ENCODE assay signal across 20 mouse cellular contexts in genomic region chr5:64083447-64084359, GRCm38 (mm10). TPM values are rescaled to one million over a fixed set of nuclear protein-coding genes. Genes with fewer than 3 reads are reported as not detected.
DNase-seq lines count a peak whose midpoint lies in the region; ATAC-seq and TF ChIP-seq lines count a peak whose summit lies in the region.
"Had no signal": no experiment of that assay in that cellular context is flagged by ENCODE, and none has a peak within 500 bp of the region (broad histone marks: within the 10 kb centered on the region; RNA-seq: fewer than 3 reads in every experiment).

No protein-coding gene starts in this region.

- H3K9me3 ChIP-seq in midbrain, embryonic 11.5 days (ENCODE audit: control insufficient read depth, low read length), result no peaks in the 10 kb centered on the region
- H3K9me3 ChIP-seq in midbrain, postnatal 0 days (ENCODE audit: low read length), result no peaks in the 10 kb centered on the region
- H3K9me3 ChIP-seq: embryonic facial prominence, embryonic 15.5 days; forebrain, embryonic 10.5 days; heart, embryonic 13.5 days had no signal

- ATAC-seq in midbrain, embryonic 11.5 days (ENCODE audit: low FRiP score), result no peak
- ATAC-seq in midbrain, postnatal 0 days (ENCODE audit: low FRiP score), result no peak
- ATAC-seq in erythroblast, adult 5-6 weeks (replicated peaks; ENCODE audit: low FRiP score, poor library complexity, severe bottlenecking), result no peak
- ATAC-seq: liver, postnatal 0 days had no signal

- no peak for TF ChIP-seq CTCF in midbrain, postnatal 0 days (IDR thresholded peaks at IDR 0.05)
- TF ChIP-seq CTCF in brain, embryonic 14.5 days (IDR thresholded peaks at IDR 0.05; ENCODE audit: borderline replicate concordance, extremely low read depth, insufficient read depth, insufficient read length), result no peak

- H3K36me3 ChIP-seq in midbrain, embryonic 11.5 days (ENCODE audit: control insufficient read depth, insufficient read depth, low read length), result no peaks in the 10 kb centered on the region
- no peaks in the 10 kb centered on the region for H3K36me3 ChIP-seq in midbrain, postnatal 0 days (ENCODE audit: insufficient read depth, low read length)
- H3K36me3 ChIP-seq: embryonic facial prominence, embryonic 15.5 days; forebrain, embryonic 10.5 days; heart, embryonic 13.5 days had no signal

- no peak overlapping the region for H3K27ac ChIP-seq in midbrain, embryonic 11.5 days (ENCODE audit: low read depth, low read length)
- H3K27ac ChIP-seq in midbrain, postnatal 0 days (ENCODE audit: low read depth, low read length), result no peak overlapping the region
- H3K27ac ChIP-seq: embryonic facial prominence, embryonic 15.5 days; forebrain, embryonic 10.5 days; heart, embryonic 13.5 days had no signal

- no peaks in the 10 kb centered on the region for H3K27me3 ChIP-seq in midbrain, embryonic 11.5 days (ENCODE audit: control insufficient read depth, insufficient read depth, low read length)
- H3K27me3 ChIP-seq in midbrain, postnatal 0 days (ENCODE audit: insufficient read depth, low read length), result no peaks in the 10 kb centered on the region
- H3K27me3 ChIP-seq: embryonic facial prominence, embryonic 15.5 days had no signal

- DNase-seq in adrenal gland, adult 2 months, result peak; percentile 36
- no peak for DNase-seq in adrenal gland, adult 8-10 months
- peak; percentile 77 for DNase-seq in midbrain, embryonic 11.5 days (ENCODE audit: low spot score, missing footprints)
- no peak for DNase-seq in midbrain, postnatal 0 days (ENCODE audit: low spot score)
- DNase-seq in brain, embryonic 14.5 days (ENCODE audit: low read depth), result peak; percentile 24
- peak; percentile 67 for DNase-seq in retina, embryonic 14.5 days (ENCODE audit: low spot score)
- DNase-seq: adrenal gland, postnatal 25 days; cerebellum, adult 2 months; cerebellum, postnatal 36 days; kidney, adult 9 months; kidney, postnatal 25 days; left cerebral cortex, postnatal 4 days; liver; liver, postnatal 0 days; lung, postnatal 10 days; thymus, postnatal 14 days had no signal

- H3K4me1 ChIP-seq in midbrain, embryonic 11.5 days (ENCODE audit: control insufficient read depth, insufficient read depth, low read length), result no peaks in the 10 kb centered on the region
- no peaks in the 10 kb centered on the region for H3K4me1 ChIP-seq in midbrain, postnatal 0 days (ENCODE audit: insufficient read depth, low read length)
- H3K4me1 ChIP-seq: heart, embryonic 13.5 days had no signal

- TF ChIP-seq POLR2A in brain, embryonic 14.5 days (IDR thresholded peaks at IDR 0.05; ENCODE audit: borderline replicate concordance, extremely low read depth, insufficient read depth, insufficient read length, poor library complexity, severe bottlenecking), result no peak

- no peak overlapping the region for H3K9ac ChIP-seq in midbrain, embryonic 11.5 days (ENCODE audit: low read length)
- H3K9ac ChIP-seq in midbrain, postnatal 0 days (replicated peaks; ENCODE audit: low read length, poor library complexity, severe bottlenecking), result no peak overlapping the region
- H3K9ac ChIP-seq: embryonic facial prominence, embryonic 15.5 days; heart, embryonic 13.5 days; liver, postnatal 0 days had no signal

- no peak overlapping the region for H3K4me3 ChIP-seq in midbrain, embryonic 11.5 days (ENCODE audit: low read depth, low read length)
- no peak overlapping the region for H3K4me3 ChIP-seq in midbrain, postnatal 0 days (ENCODE audit: low read depth, low read length)
- H3K4me3 ChIP-seq: embryonic facial prominence, embryonic 15.5 days; forebrain, embryonic 10.5 days; heart, embryonic 13.5 days had no signal

- no peak overlapping the region for H3K4me2 ChIP-seq in midbrain, embryonic 11.5 days
- H3K4me2 ChIP-seq in midbrain, postnatal 0 days (ENCODE audit: low read depth, low read length, poor library complexity, severe bottlenecking), result no peak overlapping the region
- H3K4me2 ChIP-seq: embryonic facial prominence, embryonic 15.5 days; heart, embryonic 13.5 days had no signal

- 90% methylated on average over 15 of the region's 15 CpGs for WGBS in midbrain, embryonic 11.5 days
- 69% methylated on average over 15 of the region's 15 CpGs for WGBS in midbrain, postnatal 0 days

RNA-seq across cellular contexts. Expression of gene Pgm2, which starts 9.0 kb away (rescaled TPM):
- 10 to 100 TPM; 16.5 to 22.8 TPM for total RNA-seq in adrenal gland, adult 2 months (2021)
- polyA plus RNA-seq in adrenal gland, adult 2 months (2012; rRNA removed), result 4.3 TPM in 2 replicates
- total RNA-seq in adrenal gland, adult 8-10 months (2022), result 10 to 100 TPM; 14.6 to 27.4 (median 20.5) TPM
- 22.8 and 29.3 TPM in 2 replicates for polyA plus RNA-seq in midbrain, embryonic 11.5 days (2014; fragmentation: Nextera tagmentation; extraction: Ambion mirVana)
- 12.6 and 13.7 TPM in 2 replicates for total RNA-seq in midbrain, postnatal 0 days (2014; rRNA removed)
- 14.0 and 15.4 TPM in 2 replicates for polyA plus RNA-seq in midbrain, postnatal 0 days (2015; fragmentation: Nextera tagmentation; extraction: Ambion mirVana)
- 17.2 and 20.7 TPM in 2 replicates for polyA plus RNA-seq in brain, embryonic 14.5 days (2012; rRNA removed)
- 7.1 and 10.0 TPM in 2 replicates for total RNA-seq in erythroblast, adult 5-6 weeks (2015; ENCODE audit: low replicate concordance)
- total RNA-seq in erythroblast, adult 5-6 weeks (2017; ENCODE audit: low replicate concordance), result 8.3 and 11.8 TPM in 2 replicates

Comparison
In these comparisons a context has a peak if more than half of its experiments do, and no peak if none do; other contexts are left out.
1. DNase-seq: peak in adrenal gland, adult 2 months (single experiment), midbrain, embryonic 11.5 days (single experiment), brain, embryonic 14.5 days (single experiment) and retina, embryonic 14.5 days (single experiment); none in adrenal gland, adult 8-10 months (single experiment) and midbrain, postnatal 0 days (single experiment).